Mouse (Mus musculus): ENCODE results near the gene Ntf3. TPM values are rescaled to one million over a fixed set of nuclear protein-coding genes. Genes with fewer than 3 reads are reported as not detected.

Ntf3 gene
- 0.81 and 0.97 TPM in 2 replicates for polyA plus RNA-seq (2015; fragmentation: Nextera tagmentation; extraction: Ambion mirVana)

DNA sequence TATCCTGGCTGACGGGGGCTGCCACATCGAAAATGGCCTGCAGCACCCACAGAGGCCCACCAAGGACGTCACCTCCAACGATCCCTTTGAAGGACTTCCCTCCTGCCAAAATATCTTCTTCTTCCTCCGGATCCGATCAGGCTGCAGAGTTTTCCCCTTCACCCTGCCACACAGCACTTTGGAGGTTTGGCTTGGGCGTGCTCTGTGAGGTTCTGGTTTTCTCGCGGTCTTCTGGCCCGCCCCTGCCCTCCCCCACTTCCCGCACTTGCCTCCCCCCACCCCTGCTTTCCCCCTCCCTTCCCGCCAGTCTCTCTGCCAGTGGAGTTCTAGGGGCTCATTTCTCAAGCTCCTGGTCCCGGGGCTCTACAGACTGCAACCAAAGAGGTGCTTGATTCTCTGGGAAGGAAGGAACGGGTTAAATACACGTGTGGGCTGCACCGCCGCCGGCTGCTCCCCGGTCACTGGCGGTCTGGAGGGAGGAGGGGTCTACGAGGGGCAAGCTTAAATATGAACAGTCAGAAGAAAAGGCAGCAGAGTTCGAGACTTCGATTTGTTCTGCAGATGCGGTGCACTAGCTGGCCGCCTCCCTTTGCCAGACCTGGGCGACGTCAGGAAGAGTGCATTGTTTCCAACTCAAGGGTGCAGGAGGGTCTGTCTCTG, at the start of gene Ntf3:
Gene Ntf3 (minus strand): TSS at position 363 of the 660 bp plus-strand sequence.
- no peaks in the 10 kb centered on the region for H3K4me1 ChIP-seq (replicated peaks)
- no peaks in the 10 kb centered on the region for H3K9me3 ChIP-seq (replicated peaks)
- under 1% methylated on average over 27 of the region's 27 CpGs for WGBS (ENCODE audit: insufficient replicate concordance)
- no peak within 1 kb of the TSS for H3K4me3 ChIP-seq (replicated peaks)
- no peak for ATAC-seq (ENCODE audit: low read depth)
- H3K4me2 ChIP-seq: peak within 1 kb of the TSS; percentile 32
- no peaks in the 10 kb centered on the region for H3K36me3 ChIP-seq
- H3K9ac ChIP-seq: no peak within 1 kb of the TSS
- DNase-seq: no peak
- H3K27ac ChIP-seq: no peak within 1 kb of the TSS
- peaks cover 61% of the 10 kb centered on the region for H3K27me3 ChIP-seq

DNA sequence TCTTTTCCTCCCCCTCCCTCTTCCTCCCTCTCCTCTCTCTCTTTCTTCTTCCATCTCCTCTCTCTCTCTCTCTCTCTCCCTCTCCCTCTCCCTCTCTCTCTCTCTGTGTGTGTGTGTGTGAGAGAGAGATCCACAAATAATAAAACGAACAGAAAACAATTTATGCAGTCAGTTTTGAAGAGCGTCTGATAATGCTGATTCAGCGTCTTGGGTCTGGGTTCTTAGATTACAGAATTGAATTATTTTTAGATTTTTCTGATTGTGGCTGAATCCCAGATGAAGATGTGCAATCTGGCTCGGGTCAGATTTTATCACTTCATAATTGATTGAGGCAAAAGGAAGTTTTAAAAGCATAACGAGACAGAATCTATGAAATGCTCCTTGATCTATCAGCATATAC, 46.6 kb upstream of the Ntf3 start:
- Histone ChIP-seq H3K9ac (no peak overlapping the region), H3K4me1 (replicated peaks) (no peaks in the 10 kb centered on the region), H3K4me2 (no peak overlapping the region), H3K27ac (no peak overlapping the region), H3K4me3 (replicated peaks) (no peak overlapping the region), H3K9me3 (replicated peaks) (no peaks in the 10 kb centered on the region), H3K27me3 (no peaks in the 10 kb centered on the region), H3K36me3 (no peaks in the 10 kb centered on the region)
- ATAC-seq (ENCODE audit: low read depth) (no peak), DNase-seq (no peak)
- WGBS (ENCODE audit: insufficient replicate concordance): 62% methylated on average over 5 of the region's 5 CpGs

DNA sequence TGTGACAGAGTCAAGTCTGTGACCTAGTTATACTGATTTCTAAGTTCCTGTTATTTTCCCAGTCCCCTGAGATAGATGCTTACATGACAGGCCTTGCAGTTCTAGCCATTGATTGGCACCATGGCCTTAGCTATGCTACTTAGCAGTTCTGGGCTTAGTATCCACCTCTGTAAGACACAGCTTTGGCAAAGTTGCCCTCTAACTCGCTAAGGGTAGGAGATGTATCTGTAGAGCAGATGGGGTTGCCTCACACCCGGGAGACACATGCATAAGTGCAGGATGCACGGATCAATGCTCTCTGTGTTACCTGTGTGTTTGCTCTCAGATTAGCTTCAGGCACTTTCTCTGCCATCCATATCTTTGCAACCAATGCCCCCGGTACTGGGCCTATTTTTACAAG, 36.7 kb upstream of the Ntf3 start:
- no peak overlapping the region for H3K4me3 ChIP-seq (replicated peaks)
- no peaks in the 10 kb centered on the region for H3K4me1 ChIP-seq (replicated peaks)
- no peak overlapping the region for H3K4me2 ChIP-seq
- 46% methylated on average over 4 of the region's 4 CpGs for WGBS (ENCODE audit: insufficient replicate concordance)
- no peaks in the 10 kb centered on the region for H3K27me3 ChIP-seq
- no peak for DNase-seq
- H3K36me3 ChIP-seq: no peaks in the 10 kb centered on the region
- H3K9me3 ChIP-seq (replicated peaks): no peaks in the 10 kb centered on the region
- no peak overlapping the region for H3K9ac ChIP-seq
- no peak for ATAC-seq (ENCODE audit: low read depth)
- no peak overlapping the region for H3K27ac ChIP-seq

DNA sequence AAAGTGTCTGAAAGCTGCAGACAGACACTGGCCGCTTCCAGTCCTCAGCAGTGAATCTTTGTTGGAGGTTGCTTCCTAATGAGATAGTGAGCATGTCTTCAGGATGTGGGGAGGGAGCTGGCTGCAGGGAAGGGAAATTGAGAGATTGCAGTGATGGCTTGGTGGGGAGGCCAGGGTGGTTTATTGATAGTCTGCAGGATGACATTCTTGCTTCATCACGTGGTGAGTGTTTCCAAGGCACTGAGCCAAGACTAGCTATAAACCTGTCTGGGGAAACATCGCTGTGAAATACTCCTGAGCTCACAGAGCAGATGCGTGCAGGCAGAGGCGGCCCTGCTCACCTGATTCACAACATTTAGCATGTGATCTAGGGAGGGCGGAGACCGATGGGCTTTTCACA, 36.2 kb upstream of the Ntf3 start:
- H3K9ac ChIP-seq: no peak overlapping the region
- H3K9me3 ChIP-seq (replicated peaks): no peaks in the 10 kb centered on the region
- H3K4me3 ChIP-seq (replicated peaks): no peak overlapping the region
- DNase-seq: no peak
- H3K4me2 ChIP-seq: no peak overlapping the region
- H3K27ac ChIP-seq: no peak overlapping the region
- H3K27me3 ChIP-seq: no peaks in the 10 kb centered on the region
- no peaks in the 10 kb centered on the region for H3K36me3 ChIP-seq
- ATAC-seq (ENCODE audit: low read depth): no peak
- 50% methylated on average over 7 of the region's 7 CpGs for WGBS (ENCODE audit: insufficient replicate concordance)
- H3K4me1 ChIP-seq (replicated peaks): no peaks in the 10 kb centered on the region

DNA sequence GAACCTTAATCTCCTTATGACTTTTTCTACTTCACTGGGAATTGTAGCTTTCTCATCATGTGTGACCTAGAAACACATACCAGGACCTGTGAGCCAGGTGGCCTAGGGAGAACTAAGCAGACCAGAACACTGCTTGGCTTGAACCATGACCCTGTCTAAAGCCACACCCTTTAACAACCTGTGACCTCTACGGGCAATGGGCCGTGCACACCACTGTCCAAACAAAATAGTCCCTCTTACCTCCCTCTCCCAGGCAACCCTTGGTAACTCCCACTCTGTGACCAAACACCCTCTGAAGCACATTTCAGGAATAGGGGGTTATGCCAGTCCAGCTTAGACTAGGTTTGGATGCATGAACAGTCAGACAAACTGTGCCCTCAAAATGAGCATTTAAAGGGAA, 35.0 kb upstream of the Ntf3 start:
- Histone ChIP-seq H3K27ac (no peak overlapping the region), H3K27me3 (no peaks in the 10 kb centered on the region), H3K9me3 (replicated peaks) (no peaks in the 10 kb centered on the region), H3K9ac (no peak overlapping the region), H3K4me2 (no peak overlapping the region), H3K4me1 (replicated peaks) (no peaks in the 10 kb centered on the region), H3K4me3 (replicated peaks) (no peak overlapping the region), H3K36me3 (no peaks in the 10 kb centered on the region)
- ATAC-seq (ENCODE audit: low read depth) (no peak), DNase-seq (no peak)
- 52% methylated on average over 2 of the region's 2 CpGs for WGBS (ENCODE audit: insufficient replicate concordance)

DNA sequence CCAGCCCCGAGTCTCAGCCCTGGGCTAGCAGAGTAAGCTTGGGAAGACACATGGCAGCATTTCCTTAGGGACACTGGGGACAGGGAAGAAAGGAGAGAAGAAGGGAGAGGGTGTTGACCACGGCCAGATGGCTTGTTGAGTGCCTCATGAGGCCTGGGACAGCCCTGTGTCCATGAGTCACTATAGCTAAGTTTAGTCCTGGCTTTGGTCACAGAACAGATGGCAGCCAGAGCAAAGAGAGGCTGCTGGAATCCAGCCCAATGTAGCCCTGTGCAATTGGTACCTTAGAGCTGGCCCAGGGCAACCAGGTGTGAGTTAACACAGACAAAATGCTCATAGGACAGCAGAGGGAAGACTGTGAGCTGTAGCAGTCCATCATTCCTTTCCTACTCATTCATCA, 33.2 kb upstream of the Ntf3 start:
- Histone ChIP-seq H3K4me3 (replicated peaks) (no peak overlapping the region), H3K27me3 (no peaks in the 10 kb centered on the region), H3K9ac (no peak overlapping the region), H3K4me2 (no peak overlapping the region), H3K27ac (no peak overlapping the region), H3K4me1 (replicated peaks) (no peaks in the 10 kb centered on the region), H3K36me3 (no peaks in the 10 kb centered on the region), H3K9me3 (replicated peaks) (no peaks in the 10 kb centered on the region)
- ATAC-seq (ENCODE audit: low read depth): no peak
- 27% methylated on average over 2 of the region's 2 CpGs for WGBS (ENCODE audit: insufficient replicate concordance)
- no peak for DNase-seq

DNA sequence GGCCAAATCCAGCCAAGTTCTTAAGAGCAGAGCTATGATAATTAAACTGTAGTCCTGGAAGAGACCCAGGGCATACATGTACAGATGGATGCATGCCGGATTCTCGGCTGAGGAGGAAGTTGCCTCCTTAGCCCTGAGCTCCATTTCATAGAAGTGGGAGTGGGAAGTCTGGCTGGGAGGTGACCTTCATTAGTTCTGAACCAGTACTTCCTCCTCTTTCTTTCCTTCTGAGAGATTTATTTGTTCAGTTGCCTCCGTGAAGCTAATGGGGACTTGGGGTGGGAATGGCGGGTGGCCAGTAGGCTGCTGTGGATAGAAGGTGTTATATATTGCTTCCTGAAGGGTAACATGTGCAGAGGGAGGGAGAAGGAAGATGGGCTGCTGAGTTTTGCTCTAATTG, 28.1 kb upstream of the Ntf3 start:
- no peak overlapping the region for H3K4me3 ChIP-seq (replicated peaks)
- WGBS (ENCODE audit: insufficient replicate concordance): 54% methylated on average over 4 of the region's 4 CpGs
- no peaks in the 10 kb centered on the region for H3K27me3 ChIP-seq
- H3K4me2 ChIP-seq: no peak overlapping the region
- no peaks in the 10 kb centered on the region for H3K4me1 ChIP-seq (replicated peaks)
- no peaks in the 10 kb centered on the region for H3K9me3 ChIP-seq (replicated peaks)
- H3K9ac ChIP-seq: no peak overlapping the region
- DNase-seq (no peak), ATAC-seq (ENCODE audit: low read depth) (no peak)
- no peaks in the 10 kb centered on the region for H3K36me3 ChIP-seq
- H3K27ac ChIP-seq: no peak overlapping the region

DNA sequence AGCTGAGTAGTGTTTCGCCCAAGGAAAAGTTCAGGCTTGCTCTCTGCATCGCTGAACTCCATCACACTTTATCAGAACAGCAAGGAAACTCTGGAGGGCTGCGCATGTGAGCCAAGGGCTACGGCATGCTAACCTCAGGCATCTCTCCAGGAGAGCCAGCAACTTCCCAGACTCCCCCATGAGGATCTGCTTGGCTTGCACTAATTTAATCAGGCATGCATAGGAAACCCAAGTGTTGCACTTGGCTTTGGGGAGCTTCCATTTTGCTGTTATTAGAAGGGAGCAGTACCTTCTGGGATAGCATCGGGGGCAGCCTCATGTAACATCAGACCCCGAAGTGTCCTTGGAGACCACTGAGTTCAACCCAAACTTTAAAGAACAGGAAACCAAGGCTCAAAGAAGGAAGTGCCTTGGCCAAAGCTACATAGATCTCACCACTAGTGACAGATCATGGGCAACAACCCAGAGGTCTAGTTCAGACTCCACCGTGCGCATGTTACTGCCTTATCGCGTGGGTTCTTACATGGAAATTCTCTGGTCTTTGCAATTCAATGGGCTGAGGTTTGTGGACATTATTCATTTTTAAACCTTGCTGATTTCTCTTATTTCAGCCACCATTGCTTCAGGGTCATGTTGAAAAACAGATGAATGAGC, 23.6 kb upstream of the Ntf3 start:
- ATAC-seq (ENCODE audit: low read depth) (no peak), DNase-seq (no peak)
- H3K9me3 ChIP-seq (replicated peaks): no peaks in the 10 kb centered on the region
- no peak overlapping the region for H3K4me2 ChIP-seq
- 62% methylated on average over 10 of the region's 10 CpGs for WGBS (ENCODE audit: insufficient replicate concordance)
- H3K4me1 ChIP-seq (replicated peaks): no peaks in the 10 kb centered on the region
- no peaks in the 10 kb centered on the region for H3K36me3 ChIP-seq
- H3K4me3 ChIP-seq (replicated peaks): no peak overlapping the region
- no peak overlapping the region for H3K27ac ChIP-seq
- no peaks in the 10 kb centered on the region for H3K27me3 ChIP-seq
- no peak overlapping the region for H3K9ac ChIP-seq

DNA sequence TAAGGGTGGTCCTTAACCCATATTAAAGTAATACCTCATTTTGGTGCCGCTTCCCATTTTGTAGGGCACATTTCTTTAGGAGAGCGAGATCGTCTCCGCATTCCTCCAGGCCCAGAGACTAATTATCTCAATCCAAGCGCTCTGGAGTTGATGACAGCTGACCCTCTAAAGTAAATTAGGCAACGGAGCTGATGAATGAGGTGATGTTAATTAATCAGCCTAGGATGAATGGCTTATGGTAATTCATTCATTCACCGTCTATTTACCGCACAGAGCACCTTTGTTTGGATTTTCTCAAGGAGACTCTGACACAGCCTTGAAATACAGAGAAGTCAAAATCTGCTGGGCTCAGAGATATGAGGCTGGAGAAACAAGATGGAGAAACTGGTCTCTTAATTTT, 20.7 kb upstream of the Ntf3 start:
- H3K27ac ChIP-seq: no peak overlapping the region
- 70% methylated on average over 8 of the region's 8 CpGs for WGBS (ENCODE audit: insufficient replicate concordance)
- no peaks in the 10 kb centered on the region for H3K9me3 ChIP-seq (replicated peaks)
- H3K4me2 ChIP-seq: no peak overlapping the region
- H3K9ac ChIP-seq: no peak overlapping the region
- H3K27me3 ChIP-seq: no peaks in the 10 kb centered on the region
- H3K36me3 ChIP-seq: no peaks in the 10 kb centered on the region
- no peak for DNase-seq
- ATAC-seq (ENCODE audit: low read depth): no peak
- H3K4me1 ChIP-seq (replicated peaks): no peaks in the 10 kb centered on the region
- no peak overlapping the region for H3K4me3 ChIP-seq (replicated peaks)

DNA sequence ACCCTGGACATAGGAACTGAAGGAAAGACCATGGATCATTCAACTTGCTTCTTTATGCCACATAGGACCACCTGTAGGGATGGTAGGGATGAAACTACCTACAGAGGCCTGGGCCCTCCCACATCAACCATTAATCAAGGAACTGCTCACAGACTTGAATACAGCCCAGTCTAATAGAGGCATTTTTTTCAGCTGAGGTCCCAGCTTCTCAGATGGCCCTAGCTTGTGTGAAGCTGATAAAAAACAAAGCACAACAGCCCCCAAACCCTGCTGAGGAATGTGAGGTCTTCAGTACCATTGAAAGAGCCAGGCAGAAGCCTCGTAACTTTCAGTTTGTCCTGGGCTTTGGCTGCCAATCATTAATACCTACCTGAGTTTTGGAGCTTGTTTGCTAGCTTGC, 19.4 kb upstream of the Ntf3 start:
- H3K4me2 ChIP-seq: no peak overlapping the region
- DNase-seq (no peak), ATAC-seq (ENCODE audit: low read depth) (no peak)
- H3K9ac ChIP-seq: no peak overlapping the region
- 35% methylated on average over 1 of the region's 1 CpGs for WGBS (ENCODE audit: insufficient replicate concordance)
- H3K4me3 ChIP-seq (replicated peaks): no peak overlapping the region
- H3K27me3 ChIP-seq: no peaks in the 10 kb centered on the region
- no peaks in the 10 kb centered on the region for H3K9me3 ChIP-seq (replicated peaks)
- H3K27ac ChIP-seq: no peak overlapping the region
- no peaks in the 10 kb centered on the region for H3K36me3 ChIP-seq
- no peaks in the 10 kb centered on the region for H3K4me1 ChIP-seq (replicated peaks)

DNA sequence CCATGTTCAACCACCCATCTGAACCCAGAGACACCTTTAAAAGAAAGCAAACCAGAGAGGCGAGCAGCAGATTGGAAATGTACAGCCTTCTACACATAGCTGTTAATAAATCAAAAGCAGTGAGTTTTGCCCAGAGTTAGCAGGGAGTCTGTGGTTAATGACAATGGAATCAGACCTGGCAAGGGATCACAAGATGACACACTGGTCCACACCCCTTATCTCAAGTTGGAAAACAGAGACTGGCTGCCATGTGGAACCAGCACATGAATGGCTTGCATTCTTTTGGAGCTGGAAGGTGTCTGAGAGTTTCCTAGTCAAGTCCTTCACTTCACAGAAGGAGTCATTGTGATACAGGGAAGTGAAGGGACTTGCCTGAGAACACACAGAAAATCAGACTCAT, 5.4 kb upstream of the Ntf3 start:
- 60% methylated on average over 1 of the region's 1 CpGs for WGBS (ENCODE audit: insufficient replicate concordance)
- no peak for DNase-seq
- Histone ChIP-seq H3K9me3 (replicated peaks) (no peaks in the 10 kb centered on the region), H3K36me3 (no peaks in the 10 kb centered on the region), H3K27me3 (peaks cover 7% of the 10 kb centered on the region), H3K27ac (no peak overlapping the region), H3K4me2 (no peak overlapping the region), H3K9ac (no peak overlapping the region), H3K4me1 (replicated peaks) (no peaks in the 10 kb centered on the region), H3K4me3 (replicated peaks) (no peak overlapping the region)
- no peak for ATAC-seq (ENCODE audit: low read depth)

DNA sequence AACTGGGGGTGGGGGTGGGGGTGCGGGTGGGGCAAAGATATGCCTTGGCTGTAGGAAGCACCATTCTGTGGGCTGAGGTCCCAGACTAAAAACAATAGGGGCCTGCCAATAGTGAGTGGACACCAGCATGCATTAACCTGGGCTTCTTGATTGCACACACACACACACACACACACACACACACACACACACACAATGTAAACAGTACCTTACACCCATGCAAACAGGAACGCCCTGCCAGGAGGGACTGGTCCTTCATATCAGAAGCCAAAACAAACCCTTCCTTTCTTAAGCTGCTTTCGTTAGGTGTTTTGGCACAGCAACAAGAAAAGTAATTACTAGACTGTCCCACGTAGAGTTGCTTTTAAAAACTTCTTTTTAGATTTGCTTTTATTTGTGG, 4.1 kb upstream of the Ntf3 start:
- Histone ChIP-seq H3K27ac (no peak overlapping the region), H3K9ac (no peak overlapping the region), H3K4me2 (no peak overlapping the region), H3K4me3 (replicated peaks) (no peak overlapping the region), H3K4me1 (replicated peaks) (no peaks in the 10 kb centered on the region), H3K36me3 (no peaks in the 10 kb centered on the region), H3K9me3 (replicated peaks) (no peaks in the 10 kb centered on the region), H3K27me3 (peaks cover 20% of the 10 kb centered on the region)
- no peak for DNase-seq
- no peak for ATAC-seq (ENCODE audit: low read depth)
- WGBS (ENCODE audit: insufficient replicate concordance): 52% methylated on average over 4 of the region's 4 CpGs
